Mouse (Mus musculus) CH12.LX (cell line): ENCODE measurements around the gene Pcbp2. TPM values are rescaled to one million over a fixed set of nuclear protein-coding genes. Genes with fewer than 3 reads are reported as not detected.

Experiments
- DNase-seq: peaks from one replicate; pipeline ENCODE4 v3.0.0-alpha.2; 2013; ENCODE audit errors: extremely low read depth
- H3K27ac ChIP-seq: 2 replicates; pipeline ENCODE4 v1.5.1; 2012; ENCODE audit warnings: low read depth, mild to moderate bottlenecking, control low read depth, moderate library complexity; ENCODE audit not compliant: insufficient read depth
- H3K27me3 ChIP-seq: replicated peaks from 2 replicates; pipeline ENCODE3; 2012; ENCODE audit warnings: inconsistent platforms
- H3K36me3 ChIP-seq, 2 experiments: replicated peaks in 1 of 2; 2 replicates each; pipeline versions ENCODE3 to v1.6.1; 2012; ENCODE audit warnings: inconsistent platforms in 1 of 2, low read length in 1 of 2, mild to moderate bottlenecking in 1 of 2, mixed read lengths in 1 of 2, moderate library complexity in 1 of 2; ENCODE audit not compliant: control insufficient read depth in 1 of 2, insufficient read depth in 1 of 2
- H3K4me1 ChIP-seq, 2 experiments: 2 replicates each; pipeline ENCODE4 v1.6.1; 2012; ENCODE audit warnings: inconsistent platforms in 1 of 2, moderate library complexity in 1 of 2; ENCODE audit not compliant: insufficient read depth in 2 of 2, control insufficient read depth in 1 of 2
- H3K4me2 ChIP-seq: 2 replicates; pipeline ENCODE4 v1.6.1; 2012; ENCODE audit warnings: low read depth, mild to moderate bottlenecking, control low read depth; ENCODE audit not compliant: poor library complexity, insufficient read depth, severe bottlenecking
- H3K4me3 ChIP-seq, 3 experiments: fragments of 150-350 bp in 1 of 3; sonication (generic) in 1 of 3; replicated peaks in 1 of 3; 2 replicates each; pipeline versions ENCODE3 to v1.5.1; 2011 to 2012; ENCODE audit warnings: low read depth in 2 of 3, low read length in 2 of 3, mild to moderate bottlenecking in 2 of 3, moderate library complexity in 2 of 3, control low read depth in 1 of 3, improper control_type of control experiment in 1 of 3, inconsistent platforms in 1 of 3, mixed read lengths in 1 of 3; ENCODE audit not compliant: poor library complexity in 1 of 3
- H3K79me2 ChIP-seq: replicated peaks from 2 replicates; pipeline ENCODE4 v1.6.1; 2012; ENCODE audit warnings: mild to moderate bottlenecking, moderate library complexity; ENCODE audit not compliant: control insufficient read depth, poor library complexity, insufficient read depth, severe bottlenecking; ENCODE audit errors: extremely low read depth
- H3K9ac ChIP-seq: 2 replicates; pipeline ENCODE4 v1.6.1; 2012; ENCODE audit warnings: low read depth, mild to moderate bottlenecking, control low read depth, moderate library complexity; ENCODE audit not compliant: insufficient read depth
- H3K9me3 ChIP-seq: replicated peaks from 2 replicates; pipeline ENCODE3; 2012; ENCODE audit warnings: low read length, inconsistent platforms, mixed read lengths
- BHLHE40 ChIP-seq: IDR thresholded peaks from 2 replicates; pipeline ENCODE4 v1.6.1; 2011; ENCODE audit warnings: mild to moderate bottlenecking, low read depth, low read length, improper control_type of control experiment
- CHD1 ChIP-seq: IDR thresholded peaks from 2 replicates; pipeline ENCODE4 v1.6.1; 2012; ENCODE audit warnings: low read depth, low read length, improper control_type of control experiment, inconsistent platforms
- CHD2 ChIP-seq: IDR thresholded peaks from 2 replicates; pipeline ENCODE4 v1.6.1; 2011; ENCODE audit warnings: low read length, improper control_type of control experiment
- CTCF ChIP-seq, 2 experiments: IDR thresholded peaks in 1 of 2; conservative IDR thresholded peaks in 1 of 2; 2 replicates each; pipeline ENCODE4 v1.5.1; 2011 to 2012; ENCODE audit warnings: low read depth in 2 of 2, low read length in 2 of 2, improper control_type of control experiment in 1 of 2, inconsistent platforms in 1 of 2, mild to moderate bottlenecking in 1 of 2, moderate library complexity in 1 of 2
- ETS1 ChIP-seq: conservative IDR thresholded peaks from 2 replicates; pipeline ENCODE4 v1.6.1; 2012; ENCODE audit warnings: low read depth, mild to moderate bottlenecking, inconsistent platforms, low read length, improper control_type of control experiment, moderate library complexity
- GABPA ChIP-seq: IDR thresholded peaks from 2 replicates; pipeline ENCODE4 v1.6.1; 2012; ENCODE audit warnings: low read depth, low read length, improper control_type of control experiment, inconsistent platforms; ENCODE audit not compliant: insufficient replicate concordance
- JUND ChIP-seq: conservative IDR thresholded peaks from 2 replicates; pipeline ENCODE4 v1.6.1; 2011; ENCODE audit warnings: low read depth, low read length, improper control_type of control experiment
- MAX ChIP-seq: IDR thresholded peaks from 2 replicates; pipeline ENCODE4 v1.6.1; 2011; ENCODE audit warnings: low read length, improper control_type of control experiment
- MYC ChIP-seq: IDR thresholded peaks from 2 replicates; pipeline ENCODE4 v1.6.1; 2011; ENCODE audit warnings: low read depth, mild to moderate bottlenecking, improper control_type of control experiment, low read length
- NELFE ChIP-seq: IDR thresholded peaks from 2 replicates; pipeline ENCODE4 v1.6.1; 2011; ENCODE audit warnings: low read depth, low read length, improper control_type of control experiment
- NRF1 ChIP-seq: IDR thresholded peaks from 2 replicates; pipeline ENCODE4 v1.6.1; 2014; ENCODE audit warnings: low read depth, mild to moderate bottlenecking, inconsistent platforms, low read length, improper control_type of control experiment, moderate library complexity
- PAX5 ChIP-seq: IDR thresholded peaks from 2 replicates; pipeline ENCODE4 v1.6.1; 2012; ENCODE audit warnings: low read length, inconsistent platforms, mixed read lengths
- POLR2AphosphoS2 ChIP-seq: IDR thresholded peaks from 2 replicates; pipeline ENCODE4 v1.6.1; 2011; ENCODE audit warnings: low read depth, low read length, improper control_type of control experiment
- RAD21 ChIP-seq: IDR thresholded peaks from 2 replicates; pipeline ENCODE4 v1.6.1; 2011; ENCODE audit warnings: low read depth, mild to moderate bottlenecking, low read length, improper control_type of control experiment, moderate library complexity
- SIN3A ChIP-seq: IDR thresholded peaks from 2 replicates; pipeline ENCODE4 v1.6.1; 2012; ENCODE audit warnings: low read length, improper control_type of control experiment, inconsistent platforms
- SMC3 ChIP-seq: IDR thresholded peaks from 2 replicates; pipeline ENCODE4 v1.6.1; 2011; ENCODE audit warnings: low read depth, low read length, improper control_type of control experiment
- TCF12 ChIP-seq: IDR thresholded peaks from 2 replicates; pipeline ENCODE4 v1.6.1; 2014; ENCODE audit warnings: low read depth, mild to moderate bottlenecking, inconsistent platforms, low read length, improper control_type of control experiment
- USF1 ChIP-seq: IDR thresholded peaks from 2 replicates; pipeline ENCODE4 v1.6.1; 2014; ENCODE audit warnings: low read depth, mild to moderate bottlenecking, inconsistent platforms, low read length, improper control_type of control experiment
- USF2 ChIP-seq: conservative IDR thresholded peaks from 2 replicates; pipeline ENCODE4 v1.6.1; 2011; ENCODE audit warnings: low read depth, low read length, improper control_type of control experiment
- ZKSCAN1 ChIP-seq: IDR thresholded peaks from 2 replicates; pipeline ENCODE4 v1.6.1; 2012; ENCODE audit warnings: low read depth, inconsistent platforms, low read length, improper control_type of control experiment, borderline replicate concordance
- ZMIZ1 ChIP-seq: IDR thresholded peaks from 2 replicates; pipeline ENCODE4 v1.6.1; 2012; ENCODE audit warnings: low read depth, mild to moderate bottlenecking, inconsistent platforms, low read length, improper control_type of control experiment
- ZNF384 ChIP-seq: IDR thresholded peaks from 2 replicates; pipeline ENCODE4 v1.6.1; 2012; ENCODE audit warnings: low read depth, low read length, improper control_type of control experiment, inconsistent platforms
- dilution Hi-C: fragments of 300-500 bp; cut with MboI; formaldehyde crosslinking; loops from 2 replicates; pipeline ENCODE4 v1.14.3; 2020; ENCODE audit warnings: low sequenced_read_pairs; ENCODE audit not compliant: extremely low pct_unique_long_range_greater_than_20kb, extremely low pct_ligation_motif_present
- in situ Hi-C: fragments of 300-500 bp; cut with MboI; formaldehyde crosslinking; loops from 3 replicates; pipeline ENCODE4 v1.14.3; 2019; ENCODE audit warnings: low sequenced_read_pairs, low pct_ligation_motif_present, low pct_unique_long_range_greater_than_20kb, mixed read lengths
- polyA plus RNA-seq: library from polyadenylated mRNA; unstranded; fragments of >175 nt; gene quantifications from 2 replicates; pipeline ENCODE4 v1.2.1, GENCODE M21; 2012; ENCODE audit warnings: low read depth; ENCODE audit not compliant: insufficient read length
- total RNA-seq, 2 experiments: library from RNA; depleted of rRNA; stranded (reverse); fragments of 300-350 nt in 1 of 2; fragments of >200 nt in 1 of 2; gene quantifications; 2 replicates each; pipeline ENCODE4 v1.2.3; 2012 to 2014

Pcbp2 gene
- total and polyA plus RNA-seq, 3 experiments: 281 to 1,545 (median 379) TPM

DNA sequence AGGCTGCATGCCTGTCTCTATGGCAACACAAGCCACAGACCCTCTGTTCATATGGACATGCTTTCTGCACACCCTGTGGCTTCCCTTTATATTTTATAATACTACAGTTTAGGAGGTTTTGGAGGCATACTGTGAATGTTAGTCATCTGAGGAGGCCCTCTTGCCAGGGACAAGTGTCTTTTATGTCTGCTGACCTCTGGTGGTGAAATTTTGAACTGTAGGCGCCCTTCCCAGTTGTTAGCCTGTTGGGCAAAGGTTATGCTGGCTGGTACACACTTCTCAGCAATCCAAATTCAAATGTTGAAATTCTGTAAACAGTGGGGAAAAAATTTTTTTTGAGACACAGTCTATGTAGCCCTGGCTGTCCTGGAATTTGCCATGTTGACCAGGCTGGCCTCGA is 27.8 kb upstream of the Pcbp2 start (continued):
- TF ChIP-seq POLR2AphosphoS2: no peak
- no peak for TF ChIP-seq CHD1
- 0 out of 2 replicates have a peak, but pooled peaks have one; percentile 16 for TF ChIP-seq NELFE
- peak; percentile 75 for TF ChIP-seq RAD21
- TF ChIP-seq ETS1: no peak
- TF ChIP-seq CHD2: no peak
- no peak for TF ChIP-seq SIN3A
- no peak for TF ChIP-seq JUND
- TF ChIP-seq ZMIZ1: no peak
- no peak for TF ChIP-seq BHLHE40

- Histone ChIP-seq H3K36me3 (no peaks in the 10 kb centered on the region), H3K9me3 (no peaks in the 10 kb centered on the region), H3K4me1 (no peaks in the 10 kb centered on the region), H3K27ac (no peak within 1 kb of the TSS), H3K4me3 (no peak within 1 kb of the TSS), H3K9ac (no peak within 1 kb of the TSS), H3K79me2 (no peaks in the 10 kb centered on the region), H3K4me2 (no peak within 1 kb of the TSS), H3K27me3 (peaks cover 24% of the 10 kb centered on the region)
- TF ChIP-seq USF1 (no peak), ETS1 (no peak), MAX (no peak), ZNF384 (no peak), ZKSCAN1 (no peak), SMC3 (no peak), GABPA (no peak), ZMIZ1 (no peak), POLR2AphosphoS2 (no peak), MYC (no peak), PAX5 (no peak), SIN3A (no peak), USF2 (no peak), RAD21 (no peak), CTCF (conservative IDR thresholded peaks at IDR 0.05 in 1 of 2, IDR thresholded peaks at IDR 0.05 in 1 of 2; ENCODE audit: low read depth in 2 of 2, low read length in 2 of 2) (no peak), NRF1 (no peak), TCF12 (no peak), JUND (no peak), CHD1 (no peak)
- in situ Hi-C loops (no loop called here), dilution Hi-C loops (no loop called here)
- DNase-seq: no peak
Measured at GRCm38 (mm10) chr15:102445146-102445545, 25.2 kb upstream of the Pcbp2 start, which contains the start of gene Amhr2. Gene Amhr2 (plus strand): TSS chr15:102445367.
